Mouse (Mus musculus) gastrocnemius, postnatal 4 days (tissue): ENCODE results near the gene Golt1a. TPM values are rescaled to one million over a fixed set of nuclear protein-coding genes. Genes with fewer than 3 reads are reported as not detected.
A peak's percentile ranks its signal among the peaks of the same experiment; 100 is the strongest.
"Not testable (repeated sequence)": the region's sequence is repeated elsewhere in the genome, so short reads cannot be mapped to it uniquely, and the experiment has no call there.

ENCODE experiments used
- DNase-seq, 2 experiments: peaks; one replicate each; pipeline ENCODE4 v3.0.0; 2021 to 2022; ENCODE audit warnings: low spot score in 2 of 2, mixed read lengths in 2 of 2
- total RNA-seq, 2 experiments: library from RNA; stranded (reverse); gene quantifications; 2 replicates each; pipeline ENCODE4 v1.2.3; 2021

Golt1a gene
- total RNA-seq, 2 experiments from 2014 or later, result not detected

- DNase-seq, result peak in 1 of 2 experiments; percentile 34
Measured at GRCm38 (mm10) chr1:133302540-133302939, 7.1 kb upstream of the Golt1a start.

GRCm38 (mm10) chr1:133306842-133307241 lies 2.8 kb upstream of the Golt1a start:
- peak; percentile 64 to 75 for DNase-seq

- DNase-seq, result peak in 1 of 2 experiments; percentile 30
Measured at GRCm38 (mm10) chr1:133307318-133307717, 2.3 kb upstream of the Golt1a start.

GRCm38 (mm10) chr1:133311240-133311639 lies 1.6 kb downstream of the Golt1a start:
- no peak for DNase-seq

- no peak for DNase-seq
Measured at GRCm38 (mm10) chr1:133311946-133312345, 2.3 kb downstream of the Golt1a start.

- DNase-seq, result peak in 1 of 2 experiments; percentile 38
Measured at GRCm38 (mm10) chr1:133314364-133314763, 4.8 kb downstream of the Golt1a start.

GRCm38 (mm10) chr1:133315775-133316174 lies 6.2 kb downstream of the Golt1a start:
- no peak for DNase-seq

GRCm38 (mm10) chr1:133316577-133316976 lies 7.0 kb downstream of the Golt1a start:
- no peak for DNase-seq

- DNase-seq, result no peak
Measured at GRCm38 (mm10) chr1:133317149-133317548, 7.5 kb downstream of the Golt1a start.

- no peak for DNase-seq
Measured at GRCm38 (mm10) chr1:133321267-133321925, 11.8 kb downstream of the Golt1a start, which contains the start of gene Kiss1. Gene Kiss1 (plus strand): TSS chr1:133321875.

- no peak for DNase-seq
Measured at GRCm38 (mm10) chr1:133323333-133323732, 13.7 kb downstream of the Golt1a start.

GRCm38 (mm10) chr1:133325951-133326350 lies 16.4 kb downstream of the Golt1a start:
- no peak for DNase-seq

- no peak for DNase-seq
Measured at GRCm38 (mm10) chr1:133327094-133327493, 17.5 kb downstream of the Golt1a start.

- no peak for DNase-seq
Measured at GRCm38 (mm10) chr1:133328299-133328795, 18.7 kb downstream of the Golt1a start.

- DNase-seq, result no peak
Measured at GRCm38 (mm10) chr1:133328896-133329637, 19.5 kb downstream of the Golt1a start.

GRCm38 (mm10) chr1:133329638-133329964 lies 20.0 kb downstream of the Golt1a start:
- no peak for DNase-seq

- DNase-seq, result no peak
Measured at GRCm38 (mm10) chr1:133331142-133331541, 21.5 kb downstream of the Golt1a start.

GRCm38 (mm10) chr1:133332656-133333430 lies 23.2 kb downstream of the Golt1a start:
- DNase-seq, result no peak

- no peak for DNase-seq
Measured at GRCm38 (mm10) chr1:133333937-133334336, 24.3 kb downstream of the Golt1a start.

- not testable (repeated sequence) for DNase-seq
Measured at GRCm38 (mm10) chr1:133340403-133340802, 30.8 kb downstream of the Golt1a start.

GRCm38 (mm10) chr1:133344357-133344756 lies 34.8 kb downstream of the Golt1a start:
- no peak for DNase-seq

- DNase-seq, result peak in 1 of 2 experiments; percentile 23
Measured at GRCm38 (mm10) chr1:133346531-133346930, 36.9 kb downstream of the Golt1a start.
